Mouse (Mus musculus): ENCODE measurements around the gene Gla.

- no peak for TF ChIP-seq CTCF (IDR thresholded peaks at IDR 0.05)
- no peak for TF ChIP-seq POLR2A (IDR thresholded peaks at IDR 0.05; ENCODE audit: insufficient read depth, low read depth, low read length)
- no peak for TF ChIP-seq EP300 (IDR thresholded peaks at IDR 0.05; ENCODE audit: insufficient read depth, low read depth, low read length)
Observed at GRCm38 (mm10) chrX:134641000-134641760, 40.3 kb upstream of the Gla start.
